Mouse (Mus musculus) liver, embryonic 16.5 days (tissue): ENCODE results near the gene Uaca. TPM values are rescaled to one million over a fixed set of nuclear protein-coding genes. Genes with fewer than 3 reads are reported as not detected.

Source experiments
- ATAC-seq: fragments of 200-750 bp; cut with Nextera tagmentation; 2 replicates; pipeline ENCODE4 v1.8.0; 2017; ENCODE audit warnings: low read depth, mild to moderate bottlenecking, moderate number of reproducible peaks, moderate library complexity
- H3K27ac ChIP-seq: fragments of 300-500 bp; sonication (generic); 2 replicates; pipeline ENCODE4 v1.5.1; 2014; ENCODE audit warnings: mild to moderate bottlenecking, low read length
- H3K27me3 ChIP-seq: fragments of 300-500 bp; sonication (generic); 2 replicates; pipeline ENCODE4 v1.6.1; 2014; ENCODE audit warnings: low read depth, low read length, mixed read lengths; ENCODE audit not compliant: control insufficient read depth, insufficient read depth
- H3K36me3 ChIP-seq: fragments of 300-500 bp; sonication (generic); 2 replicates; pipeline ENCODE4 v1.6.1; 2014; ENCODE audit warnings: mild to moderate bottlenecking; ENCODE audit not compliant: control insufficient read depth, insufficient read depth
- H3K4me1 ChIP-seq: fragments of 300-500 bp; sonication (generic); 2 replicates; pipeline ENCODE4 v1.6.1; 2014; ENCODE audit warnings: low read depth, low read length, mixed read lengths; ENCODE audit not compliant: control insufficient read depth
- H3K4me2 ChIP-seq: fragments of 300-500 bp; sonication (generic); 2 replicates; pipeline ENCODE4 v1.6.1; 2014; ENCODE audit warnings: low read depth, low read length, mixed read lengths
- H3K4me3 ChIP-seq: fragments of 300-500 bp; sonication (generic); 2 replicates; pipeline ENCODE4 v1.5.1; 2014; ENCODE audit warnings: low read depth, mild to moderate bottlenecking, low read length
- H3K9ac ChIP-seq: fragments of 300-500 bp; sonication (generic); 2 replicates; pipeline ENCODE4 v1.6.1; 2014; ENCODE audit warnings: low read depth, low read length
- H3K9me3 ChIP-seq: fragments of 300-500 bp; sonication (generic); replicated peaks from 2 replicates; pipeline ENCODE4 v1.6.1; 2016; ENCODE audit warnings: low read length; ENCODE audit not compliant: control insufficient read depth
- WGBS: fragments of 180-500 bp; shearing (Covaris S2); extraction: QIAGEN DNeasy Blood & Tissue Kit; methylation state at CpG from one replicate; pipeline ENCODE4 v1.1.7; 2014; ENCODE audit not compliant: insufficient replicate concordance; 5-methylcytosine and 5-hydroxymethylcytosine counted together
- polyA plus RNA-seq: library from polyadenylated mRNA; unstranded; fragments of >200 nt; fragmentation: Nextera tagmentation; extraction: Ambion mirVana; gene quantifications from 2 replicates; pipeline ENCODE4 v1.2.1, GENCODE M21; 2015

The Uaca gene
- polyA plus RNA-seq, 1 experiment from 2014 or later, result 3.0 TPM

DNA sequence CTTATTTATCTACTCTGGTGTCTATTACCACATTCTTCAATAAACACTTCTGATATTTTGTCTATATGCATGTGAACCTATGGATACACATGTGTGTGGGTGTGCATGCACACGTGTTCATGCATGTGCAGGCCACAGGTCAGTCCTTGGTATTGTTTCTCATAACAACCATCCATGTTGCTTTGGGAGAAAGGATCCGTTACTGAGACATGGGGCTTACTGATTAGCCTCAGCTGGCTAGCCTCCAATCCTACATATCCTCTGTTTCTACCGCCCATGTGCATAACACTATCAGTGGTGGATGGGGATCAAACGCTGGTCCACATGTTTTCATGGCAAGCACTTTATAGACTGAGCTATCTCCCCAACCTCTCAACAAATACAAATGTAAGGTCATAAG lies 126.9 kb downstream of the Uaca start:
- no peak for ATAC-seq
- WGBS, result 65% methylated on average over 4 of the region's 4 CpGs
- Histone ChIP-seq H3K9me3 (no peaks in the 10 kb centered on the region), H3K4me2 (no peak overlapping the region), H3K4me3 (no peak overlapping the region), H3K27ac (no peak overlapping the region), H3K9ac (no peak overlapping the region), H3K27me3 (no peaks in the 10 kb centered on the region), H3K4me1 (no peaks in the 10 kb centered on the region), H3K36me3 (no peaks in the 10 kb centered on the region)

DNA sequence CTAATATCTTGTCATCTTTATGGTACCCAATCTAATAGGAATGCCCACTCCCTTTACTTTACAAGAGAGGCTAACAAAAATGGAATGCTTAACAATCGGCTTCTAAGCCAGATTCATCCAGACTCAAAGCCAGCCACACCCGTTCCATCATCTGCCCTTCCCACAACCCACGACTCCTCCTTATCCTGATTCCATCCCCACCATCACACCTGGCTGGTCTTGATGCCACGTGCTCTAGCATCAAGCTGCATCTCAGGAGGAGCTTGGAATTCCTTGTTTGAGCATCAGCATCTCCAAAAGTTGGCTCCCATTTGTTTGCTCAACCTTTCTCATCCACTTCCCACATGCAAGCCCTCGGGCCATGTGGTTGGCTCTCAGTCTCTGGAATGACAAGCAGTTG lies 127.5 kb downstream of the Uaca start:
- WGBS, result 53% methylated on average over 5 of the region's 5 CpGs
- Histone ChIP-seq H3K4me3 (no peak overlapping the region), H3K4me1 (no peaks in the 10 kb centered on the region)

DNA sequence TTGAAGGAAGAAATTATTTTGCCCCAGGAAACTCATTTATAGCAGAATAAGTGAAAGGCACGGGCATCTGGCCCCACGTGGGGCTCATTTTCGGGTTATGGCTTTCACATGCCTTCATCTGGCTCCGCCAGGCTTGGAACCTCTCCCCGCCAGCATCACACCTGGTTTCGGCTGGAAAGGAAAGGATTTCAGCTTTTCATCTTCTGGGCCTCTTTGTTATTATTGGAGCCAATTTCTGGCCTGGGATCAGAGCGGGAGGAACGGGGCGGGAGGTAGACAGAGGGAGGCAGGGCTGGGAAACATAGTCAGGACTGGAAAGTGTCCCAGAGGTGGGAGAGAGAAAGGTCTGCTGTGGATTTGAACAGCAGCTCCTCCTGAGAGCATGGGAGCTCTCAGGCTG lies 132.0 kb downstream of the Uaca start:
- Histone ChIP-seq H3K4me3 (no peak overlapping the region), H3K27ac (no peak overlapping the region), H3K36me3 (no peaks in the 10 kb centered on the region), H3K9me3 (no peaks in the 10 kb centered on the region), H3K4me2 (no peak overlapping the region), H3K4me1 (no peaks in the 10 kb centered on the region), H3K9ac (no peak overlapping the region), H3K27me3 (no peaks in the 10 kb centered on the region)
- no peak for ATAC-seq
- 61% methylated on average over 9 of the region's 9 CpGs for WGBS

More for the DNA sequence above, 127.5 kb downstream of the Uaca start:
- Histone ChIP-seq H3K9ac (no peak overlapping the region), H3K9me3 (no peaks in the 10 kb centered on the region), H3K4me2 (no peak overlapping the region), H3K36me3 (no peaks in the 10 kb centered on the region), H3K27me3 (no peaks in the 10 kb centered on the region), H3K27ac (no peak overlapping the region)
- ATAC-seq, result no peak

DNA sequence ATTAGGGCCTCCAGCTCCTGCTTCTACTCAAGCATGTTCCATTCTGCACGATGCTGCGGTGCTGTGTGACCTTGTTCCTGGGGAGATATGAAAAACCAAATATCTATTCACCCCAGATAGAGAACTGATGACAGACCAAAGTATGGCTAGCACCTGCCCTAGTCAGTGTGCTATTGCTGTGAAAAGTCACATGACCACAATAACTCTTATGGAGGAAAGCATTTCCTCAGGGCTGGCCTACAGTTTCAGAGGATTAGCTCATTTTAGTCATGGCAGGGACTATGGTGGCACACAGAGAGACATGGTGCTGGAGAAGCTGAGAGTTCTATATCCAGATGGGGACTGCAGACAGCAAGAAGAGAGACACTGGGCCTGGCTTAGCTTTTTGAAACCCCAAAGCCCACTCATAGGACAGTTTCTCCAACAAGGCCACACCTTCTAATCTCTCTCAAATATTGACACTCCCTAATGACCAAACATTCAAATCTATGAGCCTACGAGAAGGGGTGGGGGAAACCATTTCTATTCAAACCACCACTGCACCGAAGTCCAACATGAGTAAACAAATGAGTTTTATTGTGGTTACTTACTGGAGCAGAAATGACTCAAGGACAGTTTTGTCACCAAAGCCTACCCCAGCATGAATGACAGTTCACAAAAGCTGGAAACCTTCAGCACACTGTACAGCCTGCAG lies 135.1 kb downstream of the Uaca start:
- no peak overlapping the region for H3K4me3 ChIP-seq
- H3K9ac ChIP-seq, result no peak overlapping the region
- WGBS, result 62% methylated on average over 4 of the region's 4 CpGs
- H3K27ac ChIP-seq, result no peak overlapping the region
- H3K4me1 ChIP-seq, result no peaks in the 10 kb centered on the region
- H3K27me3 ChIP-seq, result no peaks in the 10 kb centered on the region
- no peaks in the 10 kb centered on the region for H3K9me3 ChIP-seq
- H3K4me2 ChIP-seq, result no peak overlapping the region
- ATAC-seq, result no peak
- H3K36me3 ChIP-seq, result no peaks in the 10 kb centered on the region

Other genes starting within 250 kb of the Uaca start
- 0.64 and 0.79 TPM in 2 replicates for gene Lrrc49, start 106.4 kb upstream of the Uaca start, polyA plus RNA-seq
- 0.05 and 0.06 TPM in 2 replicates for gene Larp6, start 81.6 kb upstream of the Uaca start, polyA plus RNA-seq